Mouse (Mus musculus): ENCODE data around the gene Sp6. TPM values are rescaled to one million over a fixed set of nuclear protein-coding genes. Genes with fewer than 3 reads are reported as not detected.

The Sp6 gene
- total and polyA plus RNA-seq, 3 experiments, result 10.1 to 65.5 (median 18.4) TPM

- Histone ChIP-seq H3K27me3 (replicated peaks) (peaks cover 33% of the 10 kb centered on the region), H3K9ac (ENCODE audit: insufficient read depth, low read depth) (peak overlapping the region; percentile 65), H3K4me3 (replicated peaks in 1 of 3; ENCODE audit: low read depth in 2 of 3, low read length in 2 of 3, poor library complexity in 1 of 3) (peak overlapping the region; percentile 56 to 99 (median 71)), H3K27ac (ENCODE audit: insufficient read depth, low read depth) (no peak overlapping the region; the same call in 1 of the 2 replicates), H3K79me2 (replicated peaks; ENCODE audit: control insufficient read depth, extremely low read depth, insufficient read depth, poor library complexity, severe bottlenecking) (peaks cover 41% of the 10 kb centered on the region), H3K36me3 (replicated peaks in 1 of 2; ENCODE audit: control insufficient read depth in 1 of 2, insufficient read depth in 1 of 2, low read length in 1 of 2) (peaks cover 3 to 20% of the 10 kb centered on the region in 2 experiments), H3K9me3 (replicated peaks; ENCODE audit: low read length) (no peaks in the 10 kb centered on the region), H3K4me2 (ENCODE audit: insufficient read depth, low read depth, poor library complexity, severe bottlenecking) (peak overlapping the region; percentile 52), H3K4me1 (ENCODE audit: control insufficient read depth in 1 of 2, insufficient read depth in 2 of 2) (peaks cover 3 to 51% of the 10 kb centered on the region in 2 experiments; a peak in 3 of 4 replicates)
- in situ Hi-C loops (cut with MboI; ENCODE audit: low pct_ligation_motif_present, low pct_unique_long_range_greater_than_20kb, low sequenced_read_pairs) (no loop called here), dilution Hi-C loops (cut with MboI; ENCODE audit: extremely low pct_ligation_motif_present, extremely low pct_unique_long_range_greater_than_20kb, low sequenced_read_pairs) (no loop called here)
- no peak for TF ChIP-seq RAD21 (IDR thresholded peaks at IDR 0.05; ENCODE audit: low read depth, low read length)
- no peak for TF ChIP-seq JUND (conservative IDR thresholded peaks at IDR 0.05; ENCODE audit: low read depth, low read length)
- TF ChIP-seq NELFE (IDR thresholded peaks at IDR 0.05; ENCODE audit: low read depth, low read length), result peak; percentile 76
- TF ChIP-seq CTCF (conservative IDR thresholded peaks at IDR 0.05 in 1 of 2, IDR thresholded peaks at IDR 0.05 in 1 of 2; ENCODE audit: low read depth in 2 of 2, low read length in 2 of 2), result no peak
- no peak for TF ChIP-seq RCOR1 (conservative IDR thresholded peaks at IDR 0.05; ENCODE audit: low read depth, low read length)
- no peak; the same call in 1 of the 2 replicates for TF ChIP-seq SMC3 (IDR thresholded peaks at IDR 0.05; ENCODE audit: low read depth, low read length)
- TF ChIP-seq TBP (conservative IDR thresholded peaks at IDR 0.05; ENCODE audit: low read depth, low read length), result peak; percentile 76
- TF ChIP-seq JUN (IDR thresholded peaks at IDR 0.05; ENCODE audit: insufficient read depth, low read depth, low read length), result no peak
- 0 out of 2 replicates have a peak, but pooled peaks have one; percentile 16 for TF ChIP-seq ETS1 (conservative IDR thresholded peaks at IDR 0.05; ENCODE audit: low read depth, low read length)
- TF ChIP-seq GABPA (IDR thresholded peaks at IDR 0.05; ENCODE audit: insufficient replicate concordance, low read depth, low read length), result no peak
- peak; percentile 82 for TF ChIP-seq BHLHE40 (IDR thresholded peaks at IDR 0.05; ENCODE audit: low read depth, low read length)
- TF ChIP-seq ZMIZ1 (IDR thresholded peaks at IDR 0.05; ENCODE audit: low read depth, low read length), result peak; percentile 94
- TF ChIP-seq USF1 (IDR thresholded peaks at IDR 0.05; ENCODE audit: low read depth, low read length), result no peak
- TF ChIP-seq MAX (IDR thresholded peaks at IDR 0.05; ENCODE audit: low read length), result no peak; the same call in 1 of the 2 replicates
- TF ChIP-seq E2F4 (IDR thresholded peaks at IDR 0.05; ENCODE audit: insufficient replicate concordance, low read depth, low read length), result no peak
- TF ChIP-seq UBTF (IDR thresholded peaks at IDR 0.05; ENCODE audit: low read depth, low read length), result peak; percentile 95
- TF ChIP-seq IRF4 (IDR thresholded peaks at IDR 0.05; ENCODE audit: low read depth, low read length), result peak; percentile 46; the same call in 1 of the 2 replicates
- 0 out of 2 replicates have a peak, but pooled peaks have one; percentile 46 for TF ChIP-seq MEF2A (IDR thresholded peaks at IDR 0.05; ENCODE audit: borderline replicate concordance, low read depth, low read length)
- no peak for TF ChIP-seq ZKSCAN1 (IDR thresholded peaks at IDR 0.05; ENCODE audit: borderline replicate concordance, low read depth, low read length)
- no peak for TF ChIP-seq MAFK (IDR thresholded peaks at IDR 0.05; ENCODE audit: insufficient replicate concordance, low read length)
- 0 out of 2 replicates have a peak, but pooled peaks have one; percentile 31 for TF ChIP-seq NRF1 (IDR thresholded peaks at IDR 0.05; ENCODE audit: low read depth, low read length)
- TF ChIP-seq POLR2AphosphoS2 (IDR thresholded peaks at IDR 0.05; ENCODE audit: low read depth, low read length), result peak; percentile 40; the same call in 1 of the 2 replicates
- no peak; the same call in 1 of the 2 replicates for TF ChIP-seq CHD1 (IDR thresholded peaks at IDR 0.05; ENCODE audit: low read depth, low read length)
- peak; percentile 62 for TF ChIP-seq SIN3A (IDR thresholded peaks at IDR 0.05; ENCODE audit: low read length)
- no peak; the same call in 1 of the 2 replicates for TF ChIP-seq CHD2 (IDR thresholded peaks at IDR 0.05; ENCODE audit: low read length)
- TF ChIP-seq EP300 (IDR thresholded peaks at IDR 0.05; ENCODE audit: low read length), result no peak
- no peak for TF ChIP-seq MYC (IDR thresholded peaks at IDR 0.05; ENCODE audit: low read depth, low read length)
- TF ChIP-seq ELF1 (IDR thresholded peaks at IDR 0.05; ENCODE audit: low read depth, low read length), result 0 out of 2 replicates have a peak, but pooled peaks have one; percentile 28
- TF ChIP-seq MAZ (IDR thresholded peaks at IDR 0.05; ENCODE audit: low read depth, low read length), result peak; percentile 82; the same call in 1 of the 2 replicates
- peak; percentile 70 for TF ChIP-seq MXI1 (IDR thresholded peaks at IDR 0.05; ENCODE audit: low read depth, low read length)
- TF ChIP-seq KAT2A (IDR thresholded peaks at IDR 0.05; ENCODE audit: insufficient replicate concordance, low read length), result no peak
- no peak for TF ChIP-seq PAX5 (IDR thresholded peaks at IDR 0.05; ENCODE audit: low read length)
- TF ChIP-seq ZNF384 (IDR thresholded peaks at IDR 0.05; ENCODE audit: low read depth, low read length), result no peak
- no peak for TF ChIP-seq ZC3H11A (IDR thresholded peaks at IDR 0.05; ENCODE audit: low read depth, low read length)
- peak; percentile 94 for TF ChIP-seq POLR2A (IDR thresholded peaks at IDR 0.05; ENCODE audit: low read depth, low read length)
- TF ChIP-seq USF2 (conservative IDR thresholded peaks at IDR 0.05; ENCODE audit: low read depth, low read length), result no peak
- TF ChIP-seq TCF12 (IDR thresholded peaks at IDR 0.05; ENCODE audit: low read depth, low read length), result peak; percentile 80
- TF ChIP-seq HCFC1 (IDR thresholded peaks at IDR 0.05; ENCODE audit: low read depth, low read length), result no peak; the same call in 1 of the 2 replicates
- no peak for DNase-seq (ENCODE audit: extremely low read depth)
These were observed 5.6 kb downstream of the Sp6 start for GRCm38 (mm10) chr11:97018583-97019344.
